Mouse (Mus musculus): ENCODE data around the gene Ndc1.

GRCm38 (mm10) chr4:107336356-107336755, 31.2 kb upstream of the Ndc1 start:
- no peak for TF ChIP-seq CTCF (conservative IDR thresholded peaks at IDR 0.05; ENCODE audit: low read length)
- no peak for TF ChIP-seq POU5F1 (IDR thresholded peaks at IDR 0.05; ENCODE audit: borderline replicate concordance, low read length)
